Comparison of ENCODE assay signal across 8 mouse cellular contexts in the genomic region with DNA sequence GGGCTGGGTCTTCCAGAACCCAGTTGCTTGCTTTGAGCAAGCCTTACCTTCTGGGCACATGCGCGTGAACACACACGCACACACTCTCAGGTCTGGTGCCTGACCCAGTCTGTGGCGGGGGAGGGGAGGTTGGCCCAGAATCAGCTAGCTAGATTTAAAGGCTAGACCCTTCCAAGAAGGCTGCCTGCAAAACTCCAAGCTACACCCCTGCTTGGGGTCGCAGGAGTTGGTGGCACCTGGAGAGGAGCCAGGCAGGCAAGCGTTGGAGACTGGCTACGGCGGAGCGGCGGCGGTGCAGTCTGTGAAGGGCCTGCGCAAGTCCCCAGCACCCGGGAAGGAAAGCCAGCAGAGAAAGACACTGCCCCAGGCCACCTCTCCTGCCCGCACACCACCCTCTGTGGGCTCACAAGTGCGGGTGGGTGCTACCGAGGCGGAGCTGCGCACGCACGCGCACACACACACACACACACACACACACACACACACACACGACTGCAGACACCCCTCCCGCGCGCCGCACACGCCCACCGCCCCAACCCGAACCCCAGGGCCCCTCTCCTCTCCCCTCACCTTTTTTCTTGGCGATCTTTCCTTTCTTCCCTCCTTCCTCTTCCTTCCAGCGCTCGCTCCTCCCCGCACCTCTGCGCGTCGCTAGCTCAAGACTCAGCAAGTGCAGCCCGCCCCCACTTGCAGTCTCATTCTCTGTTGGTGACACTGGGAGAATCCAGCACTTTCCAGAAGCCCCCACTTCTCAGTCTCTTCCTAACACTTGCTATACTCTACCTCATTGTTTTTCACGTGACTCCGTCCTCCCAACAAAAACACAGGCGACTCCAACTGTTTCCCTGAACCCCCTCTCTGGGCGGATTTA. TPM values are rescaled to one million over a fixed set of nuclear protein-coding genes. Genes with fewer than 3 reads are reported as not detected.
DNase-seq lines count a peak whose midpoint lies in the region; ATAC-seq and TF ChIP-seq lines count a peak whose summit lies in the region.

No protein-coding gene starts in this region.

- H3K4me2 ChIP-seq in embryonic facial prominence, embryonic 12.5 days (replicated peaks), result peak overlapping the region; percentile 88
- peak overlapping the region; percentile 83 for H3K4me2 ChIP-seq in heart, embryonic 14.5 days (ENCODE audit: low read length)
- peak overlapping the region; percentile 85 for H3K4me2 ChIP-seq in lung, embryonic 16.5 days (ENCODE audit: low read depth, low read length)

- peak overlapping the region; percentile 79 for H3K4me3 ChIP-seq in E14TG2a.4 (replicated peaks; ENCODE audit: low read length)
- peak overlapping the region; percentile 67 for H3K4me3 ChIP-seq in embryonic facial prominence, embryonic 12.5 days
- H3K4me3 ChIP-seq in heart, embryonic 14.5 days (ENCODE audit: control insufficient read depth in 1 of 2, insufficient read depth in 1 of 2, low read depth in 1 of 2, low read length in 2 of 2), result peak overlapping the region; percentile 66 to 88
- H3K4me3 ChIP-seq in lung, embryonic 16.5 days (ENCODE audit: low read length), result peak overlapping the region; percentile 62

- DNase-seq in adrenal gland, postnatal 14 days, result peak; percentile 57
- peak; percentile 29 to 51 for DNase-seq in layer of hippocampus, adult 8-10 months (ENCODE audit: low spot score in 2 of 2)
- DNase-seq in retina, postnatal 1 day, result peak; percentile 69
- no peak for DNase-seq in MN1 (ENCODE audit: low spot score)

- WGBS in embryonic facial prominence, embryonic 12.5 days, result 4% methylated on average over 24 of the region's 41 CpGs
- WGBS in heart, embryonic 14.5 days, result 6% methylated on average over 34 of the region's 41 CpGs
- 3% methylated on average over 38 of the region's 41 CpGs for WGBS in lung, embryonic 16.5 days

- peak overlapping the region; percentile 66 for H3K9ac ChIP-seq in embryonic facial prominence, embryonic 12.5 days
- H3K9ac ChIP-seq in heart, embryonic 14.5 days (ENCODE audit: low read length), result peak overlapping the region; percentile 80
- H3K9ac ChIP-seq in lung, embryonic 16.5 days (ENCODE audit: low read length), result peak overlapping the region; percentile 76

- no peaks in the 10 kb centered on the region for H3K36me3 ChIP-seq in E14TG2a.4 (ENCODE audit: insufficient read depth, low read length)
- H3K36me3 ChIP-seq in embryonic facial prominence, embryonic 12.5 days, result no peaks in the 10 kb centered on the region
- no peaks in the 10 kb centered on the region for H3K36me3 ChIP-seq in heart, embryonic 14.5 days (ENCODE audit: control insufficient read depth, insufficient read depth, low read length)
- no peaks in the 10 kb centered on the region for H3K36me3 ChIP-seq in lung, embryonic 16.5 days (ENCODE audit: control insufficient read depth, insufficient read depth, low read length)

- no peak for TF ChIP-seq CTCF in E14TG2a.4 (conservative IDR thresholded peaks at IDR 0.05; ENCODE audit: low read length)

- peak overlapping the region; percentile 69; the same call in 1 of the 2 replicates for H3K27ac ChIP-seq in embryonic facial prominence, embryonic 12.5 days
- H3K27ac ChIP-seq in heart, embryonic 14.5 days (replicated peaks in 1 of 2; ENCODE audit: control insufficient read depth in 1 of 2, insufficient read depth in 1 of 2, low read depth in 2 of 2, low read length in 2 of 2), result peak overlapping the region; percentile 50 to 64
- H3K27ac ChIP-seq in lung, embryonic 16.5 days (ENCODE audit: low read length), result peak overlapping the region; percentile 70

- H3K9me3 ChIP-seq in E14TG2a.4 (ENCODE audit: low read length), result no peaks in the 10 kb centered on the region
- no peaks in the 10 kb centered on the region for H3K9me3 ChIP-seq in embryonic facial prominence, embryonic 12.5 days
- no peaks in the 10 kb centered on the region for H3K9me3 ChIP-seq in heart, embryonic 14.5 days (ENCODE audit: control insufficient read depth, low read length)
- H3K9me3 ChIP-seq in lung, embryonic 16.5 days (ENCODE audit: control insufficient read depth, low read length), result no peaks in the 10 kb centered on the region

- peaks cover 41% of the 10 kb centered on the region for H3K27me3 ChIP-seq in E14TG2a.4 (ENCODE audit: insufficient read depth, low read length)
- 0 out of 2 replicates have a peak, but pooled peaks cover 3% of the 10 kb centered on the region for H3K27me3 ChIP-seq in embryonic facial prominence, embryonic 12.5 days
- no peaks in the 10 kb centered on the region for H3K27me3 ChIP-seq in heart, embryonic 14.5 days (ENCODE audit: control insufficient read depth, insufficient read depth, low read length)
- H3K27me3 ChIP-seq in lung, embryonic 16.5 days (ENCODE audit: control insufficient read depth, insufficient read depth, low read depth, low read length), result no peaks in the 10 kb centered on the region; the same call in 1 of the 2 replicates

- H3K4me1 ChIP-seq in E14TG2a.4 (replicated peaks; ENCODE audit: low read depth, low read length), result peaks cover 21% of the 10 kb centered on the region
- no peaks in the 10 kb centered on the region for H3K4me1 ChIP-seq in embryonic facial prominence, embryonic 12.5 days
- H3K4me1 ChIP-seq in heart, embryonic 14.5 days (ENCODE audit: control insufficient read depth in 2 of 2, insufficient read depth in 2 of 2, low read length in 2 of 2), result peaks cover 16 to 22% of the 10 kb centered on the region in 2 experiments
- peaks cover 2% of the 10 kb centered on the region; the same call in 1 of the 2 replicates for H3K4me1 ChIP-seq in lung, embryonic 16.5 days (replicated peaks; ENCODE audit: control insufficient read depth, insufficient read depth, low read length)

- ATAC-seq in embryonic facial prominence, embryonic 12.5 days (ENCODE audit: insufficient number of reproducible peaks, insufficient read depth, low FRiP score, low TSS enrichment), result peak; percentile 54; the same call in 1 of the 2 replicates
- ATAC-seq in heart, embryonic 14.5 days (ENCODE audit: insufficient number of reproducible peaks, insufficient read depth, low FRiP score, low read depth), result peak; percentile 19; the same call in 1 of the 2 replicates
- ATAC-seq in lung, embryonic 16.5 days (ENCODE audit: low read depth), result peak; percentile 71

RNA-seq across cellular contexts. Expression of a gene that starts 2.6 kb away (rescaled TPM):
- 12.6 and 20.6 TPM in 2 replicates for total RNA-seq in adrenal gland, postnatal 14 days (2021)
- polyA plus RNA-seq in embryonic facial prominence, embryonic 12.5 days (2016; fragmentation: Nextera tagmentation; extraction: Ambion mirVana), result 10.3 and 13.6 TPM in 2 replicates
- 21.1 and 22.2 TPM in 2 replicates for polyA plus RNA-seq in heart, embryonic 14.5 days (2014; fragmentation: Nextera tagmentation; extraction: Ambion mirVana)
- 100 to 1,000 TPM; 119 to 124 (median 122) TPM for total RNA-seq in layer of hippocampus, adult 8-10 months (2022)
- polyA plus RNA-seq in lung, embryonic 16.5 days (2015; fragmentation: Nextera tagmentation; extraction: Ambion mirVana), result 43.5 and 53.4 TPM in 2 replicates

RNA-seq across cellular contexts. Expression of a gene that starts 45.6 kb away (rescaled TPM):
- total RNA-seq in adrenal gland, postnatal 14 days (2021), result 226 and 236 TPM in 2 replicates
- 207 and 219 TPM in 2 replicates for polyA plus RNA-seq in embryonic facial prominence, embryonic 12.5 days (2016; fragmentation: Nextera tagmentation; extraction: Ambion mirVana)
- polyA plus RNA-seq in heart, embryonic 14.5 days (2014; fragmentation: Nextera tagmentation; extraction: Ambion mirVana), result 142 and 160 TPM in 2 replicates
- total RNA-seq in layer of hippocampus, adult 8-10 months (2022), result 100 to 1,000 TPM; 428 to 516 (median 473) TPM
- 231 and 244 TPM in 2 replicates for polyA plus RNA-seq in lung, embryonic 16.5 days (2015; fragmentation: Nextera tagmentation; extraction: Ambion mirVana)

Comparison
In these comparisons a context has a peak if more than half of its experiments do, and no peak if none do; other contexts are left out.
1. ATAC-seq: peak in every context shown above with its lines; median percentile 71 in lung, embryonic 16.5 days; 54 in embryonic facial prominence, embryonic 12.5 days; 19 in heart, embryonic 14.5 days.